ENCODE assay signal across 30 mouse cellular contexts in the genomic region with DNA sequence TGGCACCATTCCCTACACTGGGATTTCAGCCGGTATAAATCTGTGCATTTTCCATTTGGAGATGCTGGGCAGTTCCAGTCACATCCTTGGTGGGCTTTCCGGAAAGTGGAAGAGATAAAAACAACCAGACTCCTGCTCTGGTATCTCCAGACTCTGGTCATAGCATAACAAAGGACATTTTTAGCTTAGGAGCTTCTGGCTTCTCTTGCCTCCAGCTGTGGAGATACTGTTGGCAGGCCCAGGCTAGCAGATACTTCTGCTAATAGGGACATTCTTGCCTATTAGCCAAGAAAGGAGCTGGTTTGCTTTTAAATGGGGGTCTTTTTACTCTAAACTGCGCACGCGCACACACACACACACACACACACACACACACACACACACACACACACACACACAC. TPM values are rescaled to one million over a fixed set of nuclear protein-coding genes. Genes with fewer than 3 reads are reported as not detected.
DNase-seq lines count a peak whose midpoint lies in the region; ATAC-seq and TF ChIP-seq lines count a peak whose summit lies in the region.
"Had no signal": no experiment of that assay in that cellular context is flagged by ENCODE, and none has a peak within 500 bp of the region (broad histone marks: within the 10 kb centered on the region; RNA-seq: fewer than 3 reads in every experiment).

No protein-coding gene starts in this region.

- H3K4me3 ChIP-seq in gastrocnemius, adult 2 months = no peak overlapping the region
- H3K4me3 ChIP-seq in heart, embryonic 12.5 days = no peak overlapping the region
- H3K4me3 ChIP-seq in heart, embryonic 16.5 days (ENCODE audit: low read length) = no peak overlapping the region
- H3K4me3 ChIP-seq in limb, embryonic 14.5 days (replicated peaks; ENCODE audit: low read length) = no peak overlapping the region
- H3K4me3 ChIP-seq in limb, embryonic 10.5 days = no peak overlapping the region
- H3K4me3 ChIP-seq: embryonic facial prominence, embryonic 12.5 days; erythroblast, embryonic 14.5 days; forebrain, embryonic 12.5 days; forebrain, embryonic 15.5 days; hindbrain, embryonic 10.5 days; hindbrain, embryonic 13.5 days; intestine, embryonic 15.5 days; kidney, embryonic 15.5 days had no signal

- H3K9ac ChIP-seq in heart, embryonic 12.5 days = no peak overlapping the region
- H3K9ac ChIP-seq in heart, embryonic 16.5 days (ENCODE audit: low read length) = no peak overlapping the region
- H3K9ac ChIP-seq in limb, embryonic 14.5 days (ENCODE audit: low read depth, low read length, severe bottlenecking) = no peak overlapping the region
- H3K9ac ChIP-seq: embryonic facial prominence, embryonic 12.5 days; forebrain, embryonic 12.5 days; forebrain, embryonic 15.5 days; hindbrain, embryonic 13.5 days; intestine, embryonic 15.5 days; kidney, embryonic 15.5 days had no signal

- H3K4me1 ChIP-seq in heart, embryonic 12.5 days (replicated peaks) = 0 out of 2 replicates have a peak, but pooled peaks cover 4% of the 10 kb centered on the region
- H3K4me1 ChIP-seq in heart, embryonic 16.5 days (ENCODE audit: control insufficient read depth, insufficient read depth, low read length) = peaks cover 4% of the 10 kb centered on the region; the same call in 1 of the 2 replicates
- H3K4me1 ChIP-seq in limb, embryonic 14.5 days (ENCODE audit: control insufficient read depth, insufficient read depth, low read length) = no peaks in the 10 kb centered on the region
- peaks cover 4% of the 10 kb centered on the region; the same call in 1 of the 2 replicates for H3K4me1 ChIP-seq in limb, embryonic 10.5 days
- H3K4me1 ChIP-seq: embryonic facial prominence, embryonic 12.5 days; forebrain, embryonic 12.5 days; forebrain, embryonic 15.5 days; hindbrain, embryonic 10.5 days; intestine, embryonic 15.5 days had no signal

- ATAC-seq in heart, embryonic 12.5 days (ENCODE audit: insufficient number of reproducible peaks, low FRiP score) = no peak
- ATAC-seq in heart, embryonic 16.5 days (replicated peaks; ENCODE audit: extremely low read depth, insufficient read depth, low FRiP score) = no peak; the same call in 1 of the 2 replicates
- no peak for ATAC-seq in limb, embryonic 14.5 days (ENCODE audit: low FRiP score, low read depth)
- ATAC-seq: forebrain, embryonic 15.5 days; hindbrain, embryonic 16.5 days; intestine, embryonic 15.5 days; Patski had no signal

- no peak overlapping the region for H3K27ac ChIP-seq in gastrocnemius, adult 2 months
- H3K27ac ChIP-seq in heart, embryonic 12.5 days (ENCODE audit: poor library complexity, severe bottlenecking) = no peak overlapping the region
- 0 out of 2 replicates have a peak overlapping the region, but pooled peaks have one; percentile 18 for H3K27ac ChIP-seq in heart, embryonic 16.5 days (ENCODE audit: low read length)
- no peak overlapping the region for H3K27ac ChIP-seq in limb, embryonic 14.5 days (replicated peaks; ENCODE audit: low read depth, low read length)
- H3K27ac ChIP-seq in limb, embryonic 10.5 days = no peak overlapping the region
- H3K27ac ChIP-seq: embryonic facial prominence, embryonic 12.5 days; forebrain, embryonic 12.5 days; forebrain, embryonic 15.5 days; hindbrain, embryonic 10.5 days; hindbrain, embryonic 13.5 days; intestine, embryonic 15.5 days; kidney, embryonic 15.5 days had no signal

- no peaks in the 10 kb centered on the region for H3K9me3 ChIP-seq in heart, embryonic 12.5 days (replicated peaks)
- H3K9me3 ChIP-seq in heart, embryonic 16.5 days (replicated peaks; ENCODE audit: control insufficient read depth, low read length) = no peaks in the 10 kb centered on the region
- H3K9me3 ChIP-seq in limb, embryonic 14.5 days (ENCODE audit: control insufficient read depth, low read length) = no peaks in the 10 kb centered on the region
- H3K9me3 ChIP-seq in limb, embryonic 10.5 days (replicated peaks) = no peaks in the 10 kb centered on the region
- H3K9me3 ChIP-seq: embryonic facial prominence, embryonic 12.5 days; forebrain, embryonic 12.5 days; forebrain, embryonic 15.5 days; hindbrain, embryonic 10.5 days; hindbrain, embryonic 13.5 days; intestine, embryonic 15.5 days; kidney, embryonic 15.5 days had no signal

- TF ChIP-seq CTCF in gastrocnemius, adult 2 months (IDR thresholded peaks at IDR 0.05) = no peak

- 65% methylated on average over 5 of the region's 5 CpGs for WGBS in heart, embryonic 12.5 days
- WGBS in heart, embryonic 16.5 days = 58% methylated on average over 5 of the region's 5 CpGs
- WGBS in limb, embryonic 14.5 days = 82% methylated on average over 5 of the region's 5 CpGs
- WGBS in limb, embryonic 10.5 days = 89% methylated on average over 5 of the region's 5 CpGs

- H3K36me3 ChIP-seq in heart, embryonic 12.5 days = no peaks in the 10 kb centered on the region
- H3K36me3 ChIP-seq in heart, embryonic 16.5 days (ENCODE audit: control insufficient read depth, insufficient read depth) = no peaks in the 10 kb centered on the region
- H3K36me3 ChIP-seq in limb, embryonic 14.5 days (ENCODE audit: control insufficient read depth, insufficient read depth, low read length) = no peaks in the 10 kb centered on the region
- no peaks in the 10 kb centered on the region for H3K36me3 ChIP-seq in limb, embryonic 10.5 days
- H3K36me3 ChIP-seq: embryonic facial prominence, embryonic 12.5 days; forebrain, embryonic 12.5 days; forebrain, embryonic 15.5 days; G1E; hindbrain, embryonic 10.5 days; hindbrain, embryonic 13.5 days; intestine, embryonic 15.5 days; kidney, embryonic 15.5 days had no signal

- intact Hi-C loops in gastrocnemius, adult 2 months (cut with DNase I) = no loop called here
- intact Hi-C loops in heart, postnatal 14 days (cut with DNase I) = no loop called here

- no peaks in the 10 kb centered on the region for H3K27me3 ChIP-seq in heart, embryonic 12.5 days (replicated peaks)
- no peaks in the 10 kb centered on the region for H3K27me3 ChIP-seq in heart, embryonic 16.5 days (ENCODE audit: control insufficient read depth, insufficient read depth, low read length)
- no peaks in the 10 kb centered on the region for H3K27me3 ChIP-seq in limb, embryonic 14.5 days (ENCODE audit: control insufficient read depth, insufficient read depth, low read length)
- no peaks in the 10 kb centered on the region for H3K27me3 ChIP-seq in limb, embryonic 10.5 days (ENCODE audit: low read depth, poor library complexity, severe bottlenecking)
- H3K27me3 ChIP-seq: embryonic facial prominence, embryonic 12.5 days; forebrain, embryonic 12.5 days; forebrain, embryonic 15.5 days; hindbrain, embryonic 13.5 days; intestine, embryonic 15.5 days; kidney, embryonic 15.5 days had no signal

- no peak overlapping the region for H3K4me2 ChIP-seq in heart, embryonic 12.5 days
- no peak overlapping the region for H3K4me2 ChIP-seq in heart, embryonic 16.5 days (ENCODE audit: low read depth, low read length)
- no peak overlapping the region for H3K4me2 ChIP-seq in limb, embryonic 14.5 days (replicated peaks; ENCODE audit: low read depth, low read length, severe bottlenecking)
- H3K4me2 ChIP-seq: embryonic facial prominence, embryonic 12.5 days; forebrain, embryonic 12.5 days; forebrain, embryonic 15.5 days; hindbrain, embryonic 13.5 days; intestine, embryonic 15.5 days; kidney, embryonic 15.5 days had no signal

- TF ChIP-seq POLR2A in limb, embryonic 14.5 days (IDR thresholded peaks at IDR 0.05; ENCODE audit: borderline replicate concordance, extremely low read depth, insufficient read depth, insufficient read length) = no peak

- DNase-seq in gastrocnemius, adult 2 months = peak; percentile 19
- no peak for DNase-seq in gastrocnemius, postnatal 4 days (ENCODE audit: low spot score in 2 of 2)
- peak; percentile 20 to 52 for DNase-seq in heart, adult 18-20 months
- no peak for DNase-seq in heart, postnatal 14 days
- peak; percentile 33 for DNase-seq in limb, embryonic 14.5 days (ENCODE audit: low spot score)
- DNase-seq in limb, embryonic 10.5 days (ENCODE audit: low spot score) = no peak
- DNase-seq: adrenal gland, postnatal 10 days; adrenal gland, postnatal 36 days; B cell, adult 2 months; cerebellum, adult 18-20 months; cerebellum, adult 9-10 months; cerebellum, postnatal 14 days; gastrocnemius, postnatal 14 days; kidney, adult 11 months; kidney, adult 8-10 months had no signal

RNA-seq across cellular contexts. Expression of a gene that starts 19.3 kb away (rescaled TPM):
- 1 to 10 TPM; 1.5 to 1.9 TPM for total RNA-seq in gastrocnemius, adult 2 months (2021)
- 100 to 1,000 TPM; 102 to 105 TPM for total RNA-seq in gastrocnemius, postnatal 4 days (2021)
- 1 to 10 TPM; 2.8 to 3.5 TPM for total RNA-seq in heart, adult 18-20 months (2021)
- polyA plus RNA-seq in heart, embryonic 12.5 days (2016; fragmentation: Nextera tagmentation; extraction: Ambion mirVana) = 1.3 and 1.6 TPM in 2 replicates
- 3.1 and 3.5 TPM in 2 replicates for polyA plus RNA-seq in heart, embryonic 16.5 days (2015; fragmentation: Nextera tagmentation; extraction: Ambion mirVana)
- 10 to 100 TPM; 10.4 to 10.5 TPM for total RNA-seq in heart, postnatal 14 days (2021)
- polyA plus RNA-seq in limb, embryonic 14.5 days (2012; rRNA removed) = 9.4 and 11.5 TPM in 2 replicates
- polyA plus RNA-seq in limb, embryonic 14.5 days (2014; fragmentation: Nextera tagmentation; extraction: Ambion mirVana) = 7.0 and 7.2 TPM in 2 replicates
- 0.05 and 0.06 TPM in 2 replicates for polyA plus RNA-seq in limb, embryonic 10.5 days (2016; fragmentation: Nextera tagmentation; extraction: Ambion mirVana)
- total RNA-seq: CH12.LX; granulocyte monocyte progenitor cell, adult 5-6 weeks had no signal
- polyA plus RNA-seq: G1E, Patski had no signal

Comparison
In these comparisons a context has a peak if more than half of its experiments do, and no peak if none do; other contexts are left out.
1. DNase-seq: peak in gastrocnemius, adult 2 months (single experiment), heart, adult 18-20 months (2 of 2) and limb, embryonic 14.5 days (single experiment); none in gastrocnemius, postnatal 4 days (0 of 2), heart, postnatal 14 days (0 of 2) and limb, embryonic 10.5 days (single experiment).
2. RNA of a gene that starts 19.3 kb away (total RNA-seq): 102 to 105 TPM in gastrocnemius, postnatal 4 days; 10.4 to 10.5 TPM in heart, postnatal 14 days, 2.8 to 3.5 TPM in heart, adult 18-20 months and 1.5 to 1.9 TPM in gastrocnemius, adult 2 months; every median in the first group is over 4 times any median in the second.